Mouse (Mus musculus) activated CD4-positive, CD25-positive, alpha-beta regulatory T cell, adult 4 months (primary cell): ENCODE data around the gene Slc17a1. TPM values are rescaled to one million over a fixed set of nuclear protein-coding genes. Genes with fewer than 3 reads are reported as not detected.

Experiments used
- ATAC-seq: one replicate; pipeline ENCODE4 v1.8.0; 2017
- polyA plus RNA-seq, 2 experiments: library from polyadenylated mRNA; unstranded; fragments of 100-300 nt; shearing (Covaris generic); gene quantifications; one replicate each; pipeline ENCODE4 v1.2.1; 2017

Slc17a1 gene
- polyA plus RNA-seq, 2 experiments from 2014 or later, result not detected

DNA sequence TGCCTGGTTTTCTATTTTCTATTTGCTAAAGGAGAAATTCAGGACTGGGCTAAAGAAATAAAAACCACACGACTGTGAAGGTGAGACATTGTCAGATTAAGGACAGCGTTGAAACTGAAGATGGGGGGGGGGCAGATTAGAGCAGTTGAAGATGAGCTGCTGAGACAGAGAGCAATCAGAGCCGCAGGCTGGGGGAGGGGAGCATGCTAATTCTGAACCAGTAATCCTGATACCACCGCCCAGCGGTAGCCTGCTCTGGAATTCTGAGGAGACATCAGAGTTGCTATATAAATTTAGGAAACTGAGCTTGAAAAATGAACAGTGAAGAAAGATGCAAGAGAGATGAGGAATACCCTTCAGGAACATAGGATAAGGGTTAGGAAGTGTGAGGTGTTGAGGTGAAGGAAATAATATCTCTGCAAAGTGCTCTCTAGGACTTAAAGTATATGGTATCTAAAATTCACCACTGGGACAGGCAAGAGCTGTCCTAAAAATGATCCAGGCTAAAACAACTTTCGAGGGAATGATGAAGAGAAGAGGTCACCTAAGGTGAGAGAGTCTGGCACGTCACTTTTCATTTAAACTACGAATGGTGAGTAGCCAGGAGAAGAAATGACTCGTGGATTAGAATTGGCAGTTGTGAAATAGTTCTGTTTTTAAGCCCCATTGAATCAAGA lies 25.2 kb downstream of the Slc17a1 start:
- no peak for ATAC-seq

DNA sequence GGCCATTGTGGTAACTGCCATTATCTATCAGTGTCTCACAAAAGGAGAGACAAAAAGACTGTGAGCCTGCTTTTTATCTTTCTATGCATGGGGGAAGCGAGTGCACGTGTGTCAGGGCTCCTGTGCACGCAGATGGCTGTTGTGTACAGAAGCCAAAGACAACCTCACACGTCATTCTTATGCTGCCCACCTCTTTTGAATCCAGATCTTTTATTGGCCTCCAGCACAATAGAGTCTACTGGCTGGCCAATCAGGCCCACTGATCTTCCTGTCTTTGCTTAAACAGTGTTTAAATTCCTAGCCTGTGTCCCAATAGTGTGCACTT lies 25.7 kb downstream of the Slc17a1 start:
- ATAC-seq, result no peak

DNA sequence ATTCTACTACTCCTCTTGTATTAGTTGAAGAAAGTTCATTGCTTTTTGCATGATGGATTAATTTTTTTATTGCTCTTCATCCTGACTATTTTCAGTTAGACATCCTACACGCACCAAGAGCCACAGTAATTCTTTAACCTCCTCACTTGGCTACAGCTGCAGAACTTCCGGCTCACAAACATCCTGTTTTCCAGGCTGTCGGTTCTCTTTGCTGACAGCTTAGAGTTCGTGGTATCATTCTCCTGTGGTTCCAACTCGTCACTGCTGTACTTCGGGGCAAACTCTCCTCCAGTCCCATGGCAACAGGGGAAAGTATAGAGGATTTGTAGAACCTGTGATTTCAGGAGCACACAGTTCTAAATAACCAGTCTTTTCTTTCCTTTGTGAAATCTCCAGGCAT lies 30.7 kb downstream of the Slc17a1 start:
- ATAC-seq, result no peak

DNA sequence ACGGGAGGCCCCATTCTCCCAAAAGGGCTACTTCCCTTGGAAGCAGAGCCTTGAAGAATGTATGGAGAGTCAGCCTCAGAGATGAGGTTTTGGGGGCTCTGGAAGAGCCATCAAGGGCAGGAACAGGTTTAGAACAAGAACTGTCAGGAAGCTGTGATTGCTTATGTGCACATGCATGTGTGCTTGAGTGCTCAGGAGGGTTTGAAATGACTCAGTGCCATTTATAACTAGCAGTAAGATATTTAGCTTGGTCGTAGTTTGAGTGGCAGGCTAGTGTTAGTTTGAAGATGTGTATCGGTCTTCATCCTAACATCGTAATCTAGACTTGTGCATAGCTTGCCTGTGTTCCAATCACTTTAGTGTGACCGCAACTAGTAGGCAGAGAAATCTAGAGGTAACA lies 39.4 kb downstream of the Slc17a1 start:
- ATAC-seq, result no peak

DNA sequence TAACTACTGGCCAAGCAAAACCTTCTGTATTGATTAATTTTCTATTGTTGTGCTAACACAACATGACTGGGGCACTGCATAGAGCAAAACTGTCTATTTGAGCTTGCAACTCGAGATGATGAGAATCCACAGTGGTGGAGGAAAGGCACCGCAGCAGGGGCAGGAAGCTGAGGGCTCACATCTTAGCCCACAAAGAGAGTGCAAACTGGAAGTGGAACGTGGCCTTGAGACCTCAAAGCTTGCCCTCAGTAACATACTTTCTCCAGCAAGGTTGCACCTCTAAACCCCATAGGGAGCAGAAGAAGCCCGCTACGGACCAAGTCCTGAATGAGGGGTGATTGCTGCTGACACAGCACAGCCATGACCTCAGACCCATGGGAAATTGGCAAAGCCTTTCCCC lies 42.6 kb downstream of the Slc17a1 start:
- no peak for ATAC-seq

DNA sequence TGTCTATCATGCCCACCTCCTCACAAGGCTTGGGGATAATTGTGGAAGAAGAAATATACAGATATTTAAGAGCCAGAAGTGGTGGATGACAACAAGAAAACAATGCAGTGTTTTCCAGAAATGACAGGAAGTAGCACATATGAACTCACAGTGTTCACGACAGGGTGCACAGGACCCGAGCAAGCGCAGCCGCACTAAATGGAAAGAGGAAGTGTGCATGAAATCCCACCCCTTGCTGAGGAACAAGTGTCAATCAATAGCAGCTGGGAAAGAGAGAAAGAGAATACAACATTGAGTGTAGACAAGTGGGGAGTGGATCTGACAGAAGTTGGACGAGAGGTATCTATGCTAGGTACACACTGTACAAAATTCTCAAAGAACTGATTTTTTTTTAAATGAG lies 43.8 kb downstream of the Slc17a1 start:
- no peak for ATAC-seq

DNA sequence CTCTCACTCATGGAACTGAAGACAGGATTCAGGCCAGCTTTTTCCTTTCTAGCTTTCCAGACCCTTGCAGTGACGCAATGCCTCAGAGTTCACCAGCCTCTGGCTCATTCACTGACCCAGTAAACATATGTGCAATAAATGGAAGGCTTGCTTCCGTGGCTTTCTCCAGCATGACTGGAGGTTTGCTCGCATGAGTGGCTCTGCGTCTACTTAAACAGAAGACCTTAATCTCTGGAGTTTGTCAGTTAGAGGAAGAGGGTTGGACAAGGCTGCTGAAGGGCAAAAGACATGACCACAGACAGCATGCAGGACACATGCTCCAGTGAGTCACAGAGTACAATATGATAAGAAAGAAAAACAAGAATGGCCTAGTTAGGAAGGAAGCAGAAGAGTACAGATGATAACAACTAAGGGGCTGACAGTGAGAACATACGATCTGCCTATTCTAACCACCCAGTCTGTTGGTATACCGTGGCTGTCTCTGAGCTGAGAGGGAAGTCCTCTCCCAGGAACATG lies 46.3 kb downstream of the Slc17a1 start:
- ATAC-seq, result no peak

DNA sequence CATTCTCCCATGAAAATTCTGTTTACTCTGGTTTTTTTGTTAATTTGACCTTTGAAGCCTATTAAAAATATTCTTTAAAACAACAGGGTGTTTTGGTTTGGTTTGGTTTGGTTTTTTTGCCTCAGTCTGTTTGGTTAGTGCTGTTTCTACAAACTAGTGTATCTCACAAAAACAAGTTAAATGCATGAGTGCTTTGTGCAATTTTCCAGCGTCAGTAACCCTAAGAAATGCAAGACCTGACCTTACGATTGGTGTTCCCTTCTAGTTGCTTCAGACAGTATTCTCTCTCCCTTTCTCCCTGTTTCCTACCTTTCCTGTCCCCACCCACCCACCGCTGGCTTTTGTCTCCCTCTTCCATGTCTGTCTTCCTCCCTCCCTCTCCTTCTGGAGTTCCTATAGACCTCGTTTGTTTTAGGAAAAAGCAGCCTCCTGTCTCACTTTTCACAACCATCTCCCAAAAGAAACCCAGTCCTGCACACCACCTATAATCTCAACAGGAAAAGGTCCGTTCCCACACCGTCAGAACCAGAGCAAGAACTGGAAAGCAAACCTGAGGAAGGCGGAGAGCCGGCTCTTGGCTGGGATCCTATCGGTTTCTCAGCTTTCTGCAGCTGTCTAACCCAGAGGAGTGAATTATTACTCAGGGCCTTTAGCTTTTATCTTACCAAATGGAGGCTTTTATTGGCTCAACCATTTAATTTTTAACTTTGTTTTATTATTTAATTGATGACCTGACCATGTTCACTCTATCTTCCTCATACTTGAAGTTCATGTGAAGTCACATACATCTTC lies 47.0 kb downstream of the Slc17a1 start, which contains the start of gene Slc17a4:
TSS of gene Slc17a4 (minus strand) at position 634 of the 792 bp plus-strand sequence.
- ATAC-seq, result no peak

DNA sequence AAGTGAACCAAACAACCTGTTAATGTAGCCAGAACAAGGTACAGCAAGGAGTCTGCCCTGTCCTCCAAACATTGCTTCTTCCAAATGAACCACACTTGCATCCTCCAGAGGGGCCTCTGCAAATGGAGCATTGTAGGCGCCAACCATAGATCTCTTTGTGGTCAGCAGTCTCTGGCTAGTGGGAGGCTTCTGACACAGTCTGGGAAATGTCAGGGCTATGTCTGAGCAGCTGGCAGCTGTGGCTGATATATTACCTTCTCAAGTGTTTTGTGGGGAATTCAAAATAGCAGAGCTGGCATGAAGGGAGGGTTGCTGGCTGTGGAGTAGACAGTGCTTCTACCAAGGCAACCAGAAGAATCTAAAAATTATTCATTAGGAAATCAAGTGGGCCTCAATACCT lies 48.6 kb downstream of the Slc17a1 start:
- no peak for ATAC-seq

DNA sequence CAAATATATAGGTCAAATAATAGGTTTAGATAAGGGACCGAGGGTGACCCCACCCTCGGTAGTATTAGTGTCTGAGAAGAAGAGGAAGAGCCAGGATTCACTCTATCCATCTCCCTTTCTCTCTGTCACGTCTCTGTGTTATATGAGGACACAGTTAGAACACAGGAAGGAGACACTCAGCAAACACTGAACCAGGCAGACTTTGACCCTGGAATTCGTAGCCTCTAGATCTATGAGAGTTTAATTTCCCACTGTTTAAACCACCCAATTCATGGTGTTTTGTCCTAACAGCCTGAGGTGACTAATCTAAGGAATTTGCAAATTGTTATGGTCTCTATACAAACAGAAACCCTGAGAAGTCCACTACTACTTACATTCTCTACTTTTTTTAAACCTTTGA lies 50.1 kb downstream of the Slc17a1 start:
- no peak for ATAC-seq

DNA sequence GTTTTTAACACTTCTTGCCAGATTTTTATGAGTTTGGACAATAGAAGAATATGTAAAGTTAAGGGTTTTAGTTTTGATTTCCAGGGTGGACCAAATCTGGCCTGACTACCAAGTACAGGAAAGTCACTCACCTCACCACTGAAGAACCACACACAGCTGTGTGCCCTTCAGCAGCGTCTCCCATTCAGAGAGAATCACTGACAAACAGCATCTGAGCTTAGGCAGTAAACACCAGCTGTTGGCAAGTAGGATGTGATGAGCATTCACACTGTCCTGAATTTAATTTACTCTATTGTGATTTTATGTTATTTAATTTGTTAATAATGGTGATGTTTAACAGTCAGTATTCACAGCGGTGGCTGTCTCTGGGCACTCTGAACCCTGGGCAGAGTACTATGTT lies 58.2 kb downstream of the Slc17a1 start:
- ATAC-seq, result no peak

DNA sequence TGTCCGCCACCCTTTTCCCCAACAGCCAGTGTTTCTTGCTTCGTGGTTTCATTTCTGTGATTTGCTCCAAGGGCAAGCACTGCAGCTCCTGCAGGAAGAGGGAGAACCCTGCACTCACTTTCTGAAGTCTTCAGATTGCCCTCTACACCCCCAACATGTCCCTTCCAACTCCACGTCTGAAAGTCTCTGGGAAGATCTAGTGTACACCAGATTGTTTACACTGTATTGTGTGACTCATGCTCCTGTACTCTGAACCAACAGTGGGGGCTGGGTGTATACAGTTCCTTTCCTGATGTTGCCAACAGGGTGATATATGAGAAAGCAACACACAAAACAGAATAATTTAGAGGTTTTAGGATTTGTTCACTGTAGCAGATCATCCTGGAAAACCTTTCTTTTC lies 61.1 kb downstream of the Slc17a1 start:
- ATAC-seq, result no peak

DNA sequence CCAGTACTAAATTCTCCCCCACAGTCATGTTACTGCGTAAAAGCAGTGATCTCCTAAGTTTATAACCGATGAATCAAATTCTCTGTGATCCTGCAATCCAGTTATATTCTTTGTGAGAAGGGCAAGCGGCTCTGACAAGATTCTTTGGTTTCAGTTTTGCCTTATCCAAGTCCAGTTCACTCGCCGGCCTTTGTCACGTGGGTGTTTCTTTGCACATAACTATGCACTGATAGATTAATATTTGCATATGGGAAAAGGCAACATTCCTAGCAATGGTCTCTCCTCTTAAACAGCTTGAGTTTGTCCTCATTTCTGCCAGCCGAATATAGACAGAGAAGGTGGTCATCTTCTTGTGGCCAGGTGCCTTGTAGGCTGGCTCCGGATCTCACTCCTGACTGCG lies 62.9 kb downstream of the Slc17a1 start:
- no peak for ATAC-seq

DNA sequence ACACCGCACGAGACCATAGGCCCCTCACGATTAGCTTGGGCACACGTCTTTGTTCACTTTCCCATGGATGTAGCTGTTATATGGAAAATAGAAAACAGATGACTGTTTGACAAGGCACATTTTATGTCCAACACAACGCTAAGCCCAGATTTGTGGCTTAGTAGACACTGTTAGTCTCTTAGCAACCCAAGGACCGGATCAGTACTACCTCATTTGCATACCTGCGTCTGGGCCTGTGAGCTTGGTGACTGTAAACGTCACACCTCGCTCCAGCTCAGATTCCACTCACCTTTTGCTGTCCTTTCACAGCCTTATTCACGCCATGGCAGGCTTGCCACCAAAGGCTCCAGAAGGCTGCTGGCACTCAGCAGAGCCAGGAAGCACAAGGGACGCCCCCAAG lies 63.4 kb downstream of the Slc17a1 start:
- ATAC-seq, result no peak

DNA sequence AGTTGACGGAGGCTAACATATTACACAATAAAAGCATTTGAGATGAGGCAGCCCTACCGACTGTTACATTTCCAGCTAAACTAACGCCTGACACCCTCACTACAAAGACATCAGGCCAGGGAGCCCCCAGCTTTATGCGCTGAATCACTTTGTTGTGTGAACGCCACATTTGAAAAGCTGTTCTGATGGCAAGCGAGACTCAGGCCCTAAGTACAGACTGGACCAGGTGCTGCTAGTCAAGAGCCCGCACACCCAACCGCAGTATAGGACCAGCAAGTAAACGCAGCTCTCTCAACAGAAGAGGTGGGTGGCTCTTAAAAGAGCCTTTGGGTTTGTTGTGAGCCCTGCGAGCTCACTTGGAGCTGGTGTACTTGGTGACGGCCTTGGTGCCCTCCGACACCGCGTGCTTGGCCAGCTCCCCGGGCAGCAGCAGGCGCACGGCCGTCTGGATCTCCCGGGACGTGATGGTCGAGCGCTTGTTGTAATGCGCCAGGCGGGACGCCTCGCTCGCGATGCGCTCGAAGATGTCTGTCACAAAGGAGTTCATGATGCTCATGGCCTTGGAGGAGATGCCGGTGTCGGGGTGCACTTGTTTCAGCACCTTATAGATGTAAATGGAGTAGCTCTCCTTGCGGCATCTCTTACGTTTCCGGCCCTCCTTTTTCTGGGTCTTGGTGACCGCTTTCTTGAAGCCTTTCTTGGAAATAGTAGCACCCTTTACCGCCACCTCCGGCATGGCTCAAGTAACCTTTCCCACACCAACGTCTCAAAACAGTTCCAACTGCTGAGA lies 66.1 kb downstream of the Slc17a1 start, which contains the start of gene Hist1h2ba:
TSS of gene Hist1h2ba (minus strand) at position 736 of the 790 bp plus-strand sequence.
- ATAC-seq, result no peak

DNA sequence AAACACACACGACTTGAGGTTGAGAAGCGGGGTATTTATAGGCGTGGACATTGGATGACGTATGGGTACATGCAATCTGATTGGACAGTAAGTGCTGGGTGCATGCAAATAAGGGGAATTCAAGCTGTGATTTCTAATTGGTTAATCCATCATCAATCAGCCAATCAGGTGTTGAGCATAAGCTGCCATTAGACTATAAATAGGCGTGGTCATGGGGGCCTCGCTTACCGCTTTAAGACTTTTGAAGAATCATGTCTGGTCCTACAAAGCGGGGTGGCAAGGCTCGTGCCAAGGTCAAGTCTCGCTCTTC lies 66.6 kb downstream of the Slc17a1 start, which contains the start of gene Hist1h2aa:
TSS of gene Hist1h2aa (plus strand) at position 252 of the 310 bp plus-strand sequence.
- ATAC-seq, result no peak

DNA sequence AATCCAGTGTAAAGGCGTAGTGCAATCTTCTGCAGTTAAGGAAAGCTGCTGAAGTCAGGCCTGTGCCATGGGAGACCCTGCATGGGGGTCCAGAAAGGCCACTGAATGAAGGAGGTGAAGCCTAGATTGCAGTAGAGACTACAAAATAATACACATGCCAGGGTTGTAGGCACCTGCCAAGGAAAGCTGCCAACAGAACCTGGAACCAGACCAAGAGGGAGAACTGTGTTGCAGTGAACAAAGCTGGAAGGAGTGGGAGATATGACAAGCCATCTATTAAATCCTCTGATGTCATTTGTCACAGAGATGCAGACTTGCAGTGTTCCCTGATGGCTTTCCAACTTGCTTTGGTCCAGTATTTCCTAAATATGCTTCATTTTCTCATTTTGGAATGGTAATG lies 71.1 kb downstream of the Slc17a1 start:
- ATAC-seq, result no peak

DNA sequence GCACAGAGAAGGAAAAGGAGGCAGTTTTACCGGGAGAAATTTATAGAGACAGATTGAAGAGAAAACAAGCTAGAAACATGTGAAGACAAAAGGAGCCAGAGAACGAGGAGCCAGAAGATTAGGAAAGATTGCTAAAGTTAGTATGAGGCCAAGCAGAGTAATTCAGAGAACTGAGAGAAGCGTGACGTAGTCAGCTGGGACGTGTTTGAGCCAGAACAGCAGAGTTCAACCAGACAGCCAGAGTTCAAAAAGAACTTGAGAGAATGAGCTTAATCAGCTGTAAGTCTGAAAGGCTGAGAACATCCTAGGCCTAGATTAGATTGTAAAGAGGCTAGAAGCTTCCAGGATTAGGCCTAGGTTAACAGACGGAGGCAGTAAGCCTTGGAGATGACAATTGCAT lies 72.7 kb downstream of the Slc17a1 start:
- ATAC-seq, result no peak

DNA sequence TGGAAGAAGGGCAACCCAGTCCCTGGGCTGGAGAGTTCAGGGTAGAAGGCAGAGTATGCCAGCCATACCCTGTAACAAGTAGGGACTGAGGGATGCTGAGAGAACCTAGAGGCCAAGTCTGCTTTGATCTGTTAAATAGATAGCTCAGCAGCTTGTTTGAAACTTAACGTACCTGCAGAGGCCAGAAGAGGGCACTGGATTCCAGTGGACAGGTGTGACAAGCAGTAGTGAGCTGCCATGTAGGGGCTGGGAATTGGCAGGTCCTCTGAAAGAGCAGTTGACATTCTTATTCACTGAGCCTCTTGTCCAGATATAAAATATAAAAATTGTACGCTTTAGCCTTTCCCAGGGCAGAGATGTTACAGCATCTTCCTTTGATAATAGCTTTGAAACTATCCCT lies 75.3 kb downstream of the Slc17a1 start:
- no peak for ATAC-seq
